Comparison of ENCODE assay signal across 11 mouse cellular contexts in genomic region chr6:120471991-120472441, GRCm38 (mm10). TPM values are rescaled to one million over a fixed set of nuclear protein-coding genes. Genes with fewer than 3 reads are reported as not detected.
DNase-seq lines count a peak whose midpoint lies in the region; ATAC-seq lines count a peak whose summit lies in the region.
"Had no signal": no experiment of that assay in that cellular context is flagged by ENCODE, and none has a peak within 500 bp of the region (broad histone marks: within the 10 kb centered on the region; RNA-seq: fewer than 3 reads in every experiment).

No protein-coding gene starts in this region.

- 0 out of 2 replicates have a peak overlapping the region, but pooled peaks have one; percentile 10 for H3K4me3 ChIP-seq in heart, embryonic 10.5 days
- no peak overlapping the region for H3K4me3 ChIP-seq in brown adipose tissue, adult 24 weeks (ENCODE audit: insufficient read depth, low read depth, low read length)
- H3K4me3 ChIP-seq in heart, embryonic 14.5 days (ENCODE audit: control insufficient read depth in 1 of 2, insufficient read depth in 1 of 2, low read depth in 1 of 2, low read length in 2 of 2) = no peak overlapping the region
- no peak overlapping the region for H3K4me3 ChIP-seq in midbrain, embryonic 12.5 days
- H3K4me3 ChIP-seq in kidney, embryonic 15.5 days (replicated peaks) = no peak overlapping the region

- DNase-seq in heart, embryonic 10.5 days (ENCODE audit: low spot score) = no peak
- DNase-seq in heart, postnatal 4 days = no peak
- no peak for DNase-seq in layer of hippocampus, postnatal 25 days (ENCODE audit: extremely low spot score in 1 of 2, low spot score in 1 of 2)
- no peak for DNase-seq in right cerebral cortex, postnatal 4 days
- DNase-seq: cerebellum, adult 9-10 months; kidney, adult 2 months; lung, postnatal 14 days had no signal

- 5% methylated on average over 5 of the region's 5 CpGs for WGBS in heart, embryonic 10.5 days
- WGBS in heart, embryonic 14.5 days = 7% methylated on average over 5 of the region's 5 CpGs
- WGBS in midbrain, embryonic 12.5 days = 4% methylated on average over 5 of the region's 5 CpGs
- 28% methylated on average over 5 of the region's 5 CpGs for WGBS in kidney, embryonic 15.5 days

- no peaks in the 10 kb centered on the region for H3K9me3 ChIP-seq in heart, embryonic 10.5 days
- no peaks in the 10 kb centered on the region for H3K9me3 ChIP-seq in heart, embryonic 14.5 days (ENCODE audit: control insufficient read depth, low read length)
- no peaks in the 10 kb centered on the region for H3K9me3 ChIP-seq in midbrain, embryonic 12.5 days
- no peaks in the 10 kb centered on the region for H3K9me3 ChIP-seq in kidney, embryonic 15.5 days (replicated peaks)

- H3K36me3 ChIP-seq in heart, embryonic 10.5 days = no peaks in the 10 kb centered on the region
- no peaks in the 10 kb centered on the region for H3K36me3 ChIP-seq in heart, embryonic 14.5 days (ENCODE audit: control insufficient read depth, insufficient read depth, low read length)
- H3K36me3 ChIP-seq in midbrain, embryonic 12.5 days = no peaks in the 10 kb centered on the region
- H3K36me3 ChIP-seq in kidney, embryonic 15.5 days = no peaks in the 10 kb centered on the region

- 0 out of 2 replicates have a peak, but pooled peaks cover 3% of the 10 kb centered on the region for H3K27me3 ChIP-seq in heart, embryonic 10.5 days (ENCODE audit: insufficient read depth, poor library complexity, severe bottlenecking)
- no peaks in the 10 kb centered on the region for H3K27me3 ChIP-seq in heart, embryonic 14.5 days (ENCODE audit: control insufficient read depth, insufficient read depth, low read length)
- H3K27me3 ChIP-seq in midbrain, embryonic 12.5 days = peaks cover 1% of the 10 kb centered on the region; the same call in 1 of the 2 replicates
- no peaks in the 10 kb centered on the region for H3K27me3 ChIP-seq in kidney, embryonic 15.5 days

- H3K27ac ChIP-seq in heart, embryonic 10.5 days = peak overlapping the region; percentile 63
- H3K27ac ChIP-seq in brown adipose tissue, adult 24 weeks (replicated peaks; ENCODE audit: low read depth, low read length) = peak overlapping the region; percentile 65
- peak overlapping the region; percentile 71 to 84 for H3K27ac ChIP-seq in heart, embryonic 14.5 days (replicated peaks in 1 of 2; ENCODE audit: control insufficient read depth in 1 of 2, insufficient read depth in 1 of 2, low read depth in 2 of 2, low read length in 2 of 2)
- H3K27ac ChIP-seq in midbrain, embryonic 12.5 days (replicated peaks) = peak overlapping the region; percentile 84
- H3K27ac ChIP-seq in kidney, embryonic 15.5 days = no peak overlapping the region

- H3K4me1 ChIP-seq in heart, embryonic 10.5 days = peaks cover 38% of the 10 kb centered on the region
- no peaks in the 10 kb centered on the region for H3K4me1 ChIP-seq in brown adipose tissue, adult 24 weeks (ENCODE audit: control insufficient read depth, insufficient read depth, insufficient read length, low read length)
- H3K4me1 ChIP-seq in heart, embryonic 14.5 days (ENCODE audit: control insufficient read depth in 2 of 2, insufficient read depth in 2 of 2, low read length in 2 of 2) = peaks cover 27 to 37% of the 10 kb centered on the region in 2 experiments
- peaks cover 25% of the 10 kb centered on the region for H3K4me1 ChIP-seq in midbrain, embryonic 12.5 days
- no peaks in the 10 kb centered on the region for H3K4me1 ChIP-seq in kidney, embryonic 15.5 days

- H3K4me2 ChIP-seq in heart, embryonic 14.5 days (ENCODE audit: low read length) = peak overlapping the region; percentile 30
- H3K4me2 ChIP-seq in midbrain, embryonic 12.5 days (replicated peaks) = peak overlapping the region; percentile 24; the same call in 1 of the 2 replicates
- H3K4me2 ChIP-seq in kidney, embryonic 15.5 days = no peak overlapping the region

- peak overlapping the region; percentile 23; the same call in 1 of the 2 replicates for H3K9ac ChIP-seq in heart, embryonic 14.5 days (ENCODE audit: low read length)
- H3K9ac ChIP-seq in midbrain, embryonic 12.5 days (replicated peaks) = no peak overlapping the region
- no peak overlapping the region for H3K9ac ChIP-seq in kidney, embryonic 15.5 days

- peak; percentile 15; the same call in 1 of the 2 replicates for ATAC-seq in heart, embryonic 14.5 days (ENCODE audit: insufficient number of reproducible peaks, insufficient read depth, low FRiP score, low read depth)
- peak; percentile 79 for ATAC-seq in midbrain, embryonic 12.5 days (ENCODE audit: low FRiP score, low read depth)
- no peak for ATAC-seq in kidney, embryonic 15.5 days (replicated peaks; ENCODE audit: low FRiP score)

RNA-seq across cellular contexts. Expression of gene Il17ra, which starts 9.0 kb away (rescaled TPM):
- polyA plus RNA-seq in heart, embryonic 10.5 days (2016; fragmentation: Nextera tagmentation; extraction: Ambion mirVana) = 4.6 and 6.5 TPM in 2 replicates
- 1 to 10 TPM; 3.1 to 5.1 TPM for total RNA-seq in heart, postnatal 4 days (2021)
- polyA plus RNA-seq in brown adipose tissue, adult 24 weeks (2012; ENCODE audit: insufficient read depth, insufficient read length, missing spikeins) = 2.0 and 2.2 TPM in 2 replicates
- 1.8 and 2.3 TPM in 2 replicates for polyA plus RNA-seq in heart, embryonic 14.5 days (2014; fragmentation: Nextera tagmentation; extraction: Ambion mirVana)
- polyA plus RNA-seq in midbrain, embryonic 12.5 days (2016; fragmentation: Nextera tagmentation; extraction: Ambion mirVana) = 3.6 and 3.8 TPM in 2 replicates
- polyA plus RNA-seq in kidney, embryonic 15.5 days (2015; fragmentation: Nextera tagmentation; extraction: Ambion mirVana) = 4.4 and 5.4 TPM in 2 replicates
- total RNA-seq in layer of hippocampus, postnatal 25 days (2021) = 1 to 10 TPM; 4.1 to 7.2 TPM

RNA-seq across cellular contexts. Expression of gene Tmem121b, which starts 21.6 kb away (rescaled TPM):
- 0.03 and 0.07 TPM in 2 replicates for polyA plus RNA-seq in heart, embryonic 10.5 days (2016; fragmentation: Nextera tagmentation; extraction: Ambion mirVana)
- total RNA-seq in heart, postnatal 4 days (2021) = under 1 TPM; 0.05 to 0.07 TPM
- not detected in 2 replicates for polyA plus RNA-seq in brown adipose tissue, adult 24 weeks (2012; ENCODE audit: insufficient read depth, insufficient read length, missing spikeins)
- polyA plus RNA-seq in heart, embryonic 14.5 days (2014; fragmentation: Nextera tagmentation; extraction: Ambion mirVana) = 0.04 and 0.07 TPM in 2 replicates
- 2.5 and 3.0 TPM in 2 replicates for polyA plus RNA-seq in midbrain, embryonic 12.5 days (2016; fragmentation: Nextera tagmentation; extraction: Ambion mirVana)
- 0.06 and 0.13 TPM in 2 replicates for polyA plus RNA-seq in kidney, embryonic 15.5 days (2015; fragmentation: Nextera tagmentation; extraction: Ambion mirVana)
- total RNA-seq in layer of hippocampus, postnatal 25 days (2021) = 10 to 100 TPM; 44.8 to 45.3 TPM

RNA-seq across cellular contexts. Expression of gene Hdhd5, which starts 59.1 kb away (rescaled TPM):
- 20.5 and 20.6 TPM in 2 replicates for polyA plus RNA-seq in heart, embryonic 10.5 days (2016; fragmentation: Nextera tagmentation; extraction: Ambion mirVana)
- total RNA-seq in heart, postnatal 4 days (2021) = 10 to 100 TPM; 15.2 to 17.6 TPM
- polyA plus RNA-seq in brown adipose tissue, adult 24 weeks (2012; ENCODE audit: insufficient read depth, insufficient read length, missing spikeins) = 10.5 and 11.9 TPM in 2 replicates
- 11.7 and 14.1 TPM in 2 replicates for polyA plus RNA-seq in heart, embryonic 14.5 days (2014; fragmentation: Nextera tagmentation; extraction: Ambion mirVana)
- polyA plus RNA-seq in midbrain, embryonic 12.5 days (2016; fragmentation: Nextera tagmentation; extraction: Ambion mirVana) = 19.0 and 19.4 TPM in 2 replicates
- polyA plus RNA-seq in kidney, embryonic 15.5 days (2015; fragmentation: Nextera tagmentation; extraction: Ambion mirVana) = 19.4 and 19.8 TPM in 2 replicates
- total RNA-seq in layer of hippocampus, postnatal 25 days (2021) = 10 to 100 TPM; 26.2 to 35.9 TPM
